Mouse (Mus musculus) layer of hippocampus, adult 2 months (tissue): Measurements from ENCODE around the gene Nadk. TPM values are rescaled to one million over a fixed set of nuclear protein-coding genes. Genes with fewer than 3 reads are reported as not detected.

Experiments
- DNase-seq, 2 experiments: peaks; one replicate each; pipeline ENCODE4 v3.0.0; 2022; ENCODE audit warnings: low spot score in 2 of 2
- H3K27ac ChIP-seq: fragments of 200-600 bp; 2 replicates; pipeline ENCODE4 v1.8.1; 2022
- H3K4me3 ChIP-seq: fragments of 200-600 bp; 2 replicates; pipeline ENCODE4 v1.8.1; 2022; ENCODE audit warnings: mild to moderate bottlenecking
- CTCF ChIP-seq: fragments of 200-600 bp; conservative IDR thresholded peaks from 2 replicates; pipeline ENCODE4 v1.8.1; 2022; ENCODE audit warnings: antibody characterized with exemption, mild to moderate bottlenecking, moderate library complexity
- long read RNA-seq, 2 experiments: library from polyadenylated mRNA; stranded (forward); transcript quantifications; one replicate each; pipeline ENCODE4 v2.0.0; 2021; ENCODE audit warnings: borderline mapping rate in 2 of 2
- total RNA-seq, 2 experiments: library from RNA; stranded (reverse); gene quantifications; 2 replicates each; pipeline ENCODE4 v1.2.3; 2021

Nadk gene
- total RNA-seq = 10 to 100 TPM; 61.2 to 63.5 TPM
- long read RNA-seq, experiment 1, transcript Nadk-203 (12 exons, 3,152 nt) = major isoform, 72 of 105 reads
- long read RNA-seq, experiment 1, partial matches to known transcripts = 11 of 105 reads
- long read RNA-seq, experiment 1, other reads (novel, unspliced or antisense) = 22 of 105 reads
- long read RNA-seq, experiment 2, transcript Nadk-203 (12 exons, 3,152 nt) = major isoform, 120 of 164 reads
- long read RNA-seq, experiment 2, partial matches to known transcripts = 11 of 164 reads
- long read RNA-seq, experiment 2, other reads (novel, unspliced or antisense) = 33 of 164 reads

- DNase-seq = no peak
- Histone ChIP-seq H3K27ac (peak within 1 kb of the TSS; percentile 91), H3K4me3 (peak within 1 kb of the TSS; percentile 70)
- no peak for TF ChIP-seq CTCF
Observed at GRCm38 (mm10) chr4:155561661-155562442, at the start of gene Nadk. Nadk (plus strand) TSS chr4:155562378.

- Histone ChIP-seq H3K4me3 (no peak overlapping the region), H3K27ac (no peak overlapping the region)
- TF ChIP-seq CTCF = no peak
- DNase-seq = no peak
Observed at GRCm38 (mm10) chr4:155514810-155515209, 47.4 kb upstream of the Nadk start.

GRCm38 (mm10) chr4:155517948-155518517 lies 44.1 kb upstream of the Nadk start:
- TF ChIP-seq CTCF = peak; percentile 59
- Histone ChIP-seq H3K4me3 (no peak overlapping the region), H3K27ac (no peak overlapping the region)
- DNase-seq = no peak

GRCm38 (mm10) chr4:155522327-155522726 lies 39.9 kb upstream of the Nadk start:
- no peak for DNase-seq
- Histone ChIP-seq H3K27ac (no peak overlapping the region), H3K4me3 (no peak overlapping the region)
- no peak for TF ChIP-seq CTCF

- no peak for TF ChIP-seq CTCF
- no peak for DNase-seq
- H3K27ac ChIP-seq = no peak overlapping the region
Observed at GRCm38 (mm10) chr4:155525751-155526150, 36.4 kb upstream of the Nadk start.

GRCm38 (mm10) chr4:155529294-155529693 lies 32.9 kb upstream of the Nadk start:
- TF ChIP-seq CTCF = no peak
- DNase-seq = no peak
- no peak overlapping the region for H3K4me3 ChIP-seq
- no peak overlapping the region for H3K27ac ChIP-seq

More at GRCm38 (mm10) chr4:155525751-155526150, 36.4 kb upstream of the Nadk start:
- H3K4me3 ChIP-seq = no peak overlapping the region

GRCm38 (mm10) chr4:155549993-155550392 lies 12.2 kb upstream of the Nadk start:
- no peak for DNase-seq
- TF ChIP-seq CTCF = no peak
- no peak overlapping the region for H3K4me3 ChIP-seq
- peak overlapping the region; percentile 78 for H3K27ac ChIP-seq

- H3K4me3 ChIP-seq = no peak overlapping the region
- DNase-seq = no peak
- peak overlapping the region; percentile 78 for H3K27ac ChIP-seq
- no peak for TF ChIP-seq CTCF
Observed at GRCm38 (mm10) chr4:155550446-155550845, 11.7 kb upstream of the Nadk start.

GRCm38 (mm10) chr4:155551073-155551472 lies 11.1 kb upstream of the Nadk start:
- peak overlapping the region; percentile 78; the same call in 1 of the 2 replicates for H3K27ac ChIP-seq
- no peak for TF ChIP-seq CTCF
- no peak overlapping the region for H3K4me3 ChIP-seq
- DNase-seq = no peak

GRCm38 (mm10) chr4:155552917-155553532 lies 9.2 kb upstream of the Nadk start:
- DNase-seq = no peak
- no peak overlapping the region for H3K4me3 ChIP-seq
- no peak for TF ChIP-seq CTCF
- no peak overlapping the region for H3K27ac ChIP-seq

- no peak for DNase-seq
- no peak for TF ChIP-seq CTCF
- Histone ChIP-seq H3K4me3 (no peak overlapping the region), H3K27ac (peak overlapping the region; percentile 36)
Observed at GRCm38 (mm10) chr4:155554880-155555279, 7.3 kb upstream of the Nadk start.

- DNase-seq = no peak
- Histone ChIP-seq H3K27ac (peak overlapping the region; percentile 36), H3K4me3 (no peak overlapping the region)
- TF ChIP-seq CTCF = no peak
Observed at GRCm38 (mm10) chr4:155555464-155555863, 6.7 kb upstream of the Nadk start.

GRCm38 (mm10) chr4:155559454-155559853 lies 2.7 kb upstream of the Nadk start:
- DNase-seq = no peak
- no peak for TF ChIP-seq CTCF
- Histone ChIP-seq H3K27ac (peak overlapping the region; percentile 18; the same call in 1 of the 2 replicates), H3K4me3 (no peak overlapping the region)
